Mouse (Mus musculus) left cerebral cortex, adult 2 months (tissue): ENCODE measurements around the gene Sgsh. TPM values are rescaled to one million over a fixed set of nuclear protein-coding genes. Genes with fewer than 3 reads are reported as not detected.

ENCODE experiments used
- DNase-seq, 2 experiments: peaks; one replicate each; pipeline ENCODE4 v3.0.0; 2021 to 2022; ENCODE audit warnings: low spot score in 2 of 2, mixed read lengths in 1 of 2; ENCODE audit errors: extremely low spot score in 1 of 2
- H3K27ac ChIP-seq: fragments of 200-600 bp; 2 replicates; pipeline ENCODE4 v1.8.1; 2022
- H3K4me3 ChIP-seq: fragments of 200-600 bp; 2 replicates; pipeline ENCODE4 v1.8.1; 2022
- CTCF ChIP-seq: fragments of 200-600 bp; IDR thresholded peaks from 2 replicates; pipeline ENCODE4 v1.8.1; 2022; ENCODE audit warnings: antibody characterized with exemption, mild to moderate bottlenecking, moderate library complexity
- intact Hi-C: fragments of 180-260 bp; cut with DNase I; formaldehyde crosslinking; loops from one replicate; pipeline ENCODE4 v1.15.1; 2025
- total RNA-seq, 2 experiments: library from RNA; stranded (reverse); gene quantifications; 2 replicates each; pipeline ENCODE4 v1.2.3; 2021

The Sgsh gene
- total RNA-seq, 2 experiments from 2014 or later: 4.6 to 5.0 TPM

DNA sequence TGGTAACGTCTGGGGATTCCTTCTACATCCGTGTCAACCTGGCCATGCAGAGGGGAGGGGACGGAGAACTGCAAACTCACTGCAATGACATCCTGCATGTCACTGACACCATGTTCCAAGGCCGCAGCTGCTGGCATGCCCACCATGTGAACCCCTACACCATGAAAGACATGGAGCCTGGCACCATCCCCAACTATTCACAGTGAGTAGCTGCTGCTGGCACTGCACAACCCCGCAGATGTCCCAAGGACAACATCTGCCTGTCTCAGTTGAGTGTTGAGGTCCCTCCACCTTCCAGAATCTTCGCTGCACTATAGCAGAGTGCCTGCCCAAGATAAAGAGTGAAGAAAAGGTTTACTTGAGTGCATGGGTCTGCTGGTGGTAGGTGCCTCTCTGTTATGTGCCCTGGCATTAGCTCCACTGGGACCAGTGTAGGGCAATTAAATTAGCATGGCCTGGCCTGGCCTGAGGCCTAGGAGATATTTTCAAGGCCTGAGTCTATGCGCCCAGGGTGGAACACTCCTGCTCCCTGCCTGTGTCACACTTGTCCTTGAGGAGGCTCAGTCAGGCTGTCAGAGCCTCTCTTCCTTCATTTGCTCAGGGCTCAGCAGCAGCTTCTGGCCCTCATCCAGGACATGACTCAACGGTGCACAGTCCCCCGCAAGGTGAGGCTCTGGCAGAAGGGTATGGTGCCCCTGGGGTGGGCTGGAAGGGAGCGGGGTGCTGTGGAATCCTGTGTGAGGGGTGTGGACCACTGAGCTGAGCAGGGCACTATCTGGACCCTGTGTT, 16.9 kb downstream of the Sgsh start:
- intact Hi-C loops: no loop called here
- DNase-seq: no peak
- Histone ChIP-seq H3K4me3 (no peak overlapping the region), H3K27ac (no peak overlapping the region)
- no peak for TF ChIP-seq CTCF

DNA sequence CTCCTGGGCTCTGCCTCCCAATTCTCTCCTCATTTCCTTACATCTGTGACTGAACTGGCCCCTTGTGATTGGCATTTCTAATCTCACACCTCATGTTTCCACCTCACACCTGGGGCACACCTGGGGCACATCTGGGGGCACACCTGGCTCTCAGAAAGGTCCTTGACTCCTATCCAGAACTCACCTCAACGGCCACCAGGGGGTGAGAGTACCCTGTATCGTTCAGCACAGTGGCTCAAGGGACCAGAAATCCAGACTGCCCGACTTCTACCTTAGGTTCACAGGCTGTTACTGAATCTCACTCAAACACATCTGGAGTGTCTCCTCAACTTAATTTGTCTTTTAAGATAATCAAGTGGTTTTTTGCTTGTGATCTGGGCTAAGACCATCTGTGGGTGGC, 23.4 kb downstream of the Sgsh start:
- intact Hi-C loops: no loop called here
- no peak for DNase-seq

DNA sequence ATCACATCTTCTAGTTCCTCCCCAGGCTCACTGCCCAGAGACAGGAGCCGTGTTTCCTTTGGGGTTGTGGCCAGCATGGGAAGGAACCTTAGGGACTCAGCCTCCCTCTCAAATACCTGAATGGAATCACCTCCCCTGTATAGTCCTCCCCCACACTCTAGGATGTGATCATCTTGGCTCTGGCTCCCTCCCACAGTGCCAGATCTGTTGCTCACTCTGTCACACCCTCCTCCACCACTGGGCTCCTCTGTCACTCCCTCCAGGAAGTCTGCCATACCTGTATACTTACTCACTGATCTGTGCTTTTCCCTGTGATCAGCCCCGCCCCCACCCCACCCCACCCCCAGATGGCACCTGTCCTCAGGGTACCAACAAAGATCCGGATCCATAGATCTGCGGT, 24.7 kb downstream of the Sgsh start:
- TF ChIP-seq CTCF: no peak
- Histone ChIP-seq H3K27ac (no peak overlapping the region), H3K4me3 (no peak overlapping the region)
- DNase-seq: peak in 1 of 2 experiments; percentile 19
- intact Hi-C loops: no loop called here

More for the DNA sequence above, 23.4 kb downstream of the Sgsh start:
- Histone ChIP-seq H3K4me3 (no peak overlapping the region), H3K27ac (no peak overlapping the region)
- TF ChIP-seq CTCF: no peak; the same call in 1 of the 2 replicates

GRCm38 (mm10) chr11:119325068-119325467, 30.3 kb downstream of the Sgsh start:
- no peak for DNase-seq
- Histone ChIP-seq H3K27ac (no peak overlapping the region), H3K4me3 (no peak overlapping the region)
- peak; percentile 10 for TF ChIP-seq CTCF
- intact Hi-C loops: loop anchor here (10.0 kb wide), 1 partner anchor 250 kb away; no protein-coding TSS in a partner anchor

- TF ChIP-seq CTCF: no peak
- no peak overlapping the region for H3K27ac ChIP-seq
- intact Hi-C loops: loop anchor here (10.0 kb wide), 1 partner anchor 252 kb away; no protein-coding TSS in a partner anchor
- no peak for DNase-seq
- no peak overlapping the region for H3K4me3 ChIP-seq
These were observed 32.8 kb downstream of the Sgsh start for GRCm38 (mm10) chr11:119322521-119322920.

GRCm38 (mm10) chr11:119316720-119317119, 38.6 kb downstream of the Sgsh start:
- Histone ChIP-seq H3K27ac (no peak overlapping the region), H3K4me3 (no peak overlapping the region)
- no peak for DNase-seq
- TF ChIP-seq CTCF: no peak
- intact Hi-C loops: no loop called here

- intact Hi-C loops: no loop called here
- H3K27ac ChIP-seq: no peak overlapping the region
- TF ChIP-seq CTCF: no peak
- no peak for DNase-seq
- H3K4me3 ChIP-seq: no peak overlapping the region
These were observed 40.9 kb downstream of the Sgsh start for GRCm38 (mm10) chr11:119314252-119314936.

DNA sequence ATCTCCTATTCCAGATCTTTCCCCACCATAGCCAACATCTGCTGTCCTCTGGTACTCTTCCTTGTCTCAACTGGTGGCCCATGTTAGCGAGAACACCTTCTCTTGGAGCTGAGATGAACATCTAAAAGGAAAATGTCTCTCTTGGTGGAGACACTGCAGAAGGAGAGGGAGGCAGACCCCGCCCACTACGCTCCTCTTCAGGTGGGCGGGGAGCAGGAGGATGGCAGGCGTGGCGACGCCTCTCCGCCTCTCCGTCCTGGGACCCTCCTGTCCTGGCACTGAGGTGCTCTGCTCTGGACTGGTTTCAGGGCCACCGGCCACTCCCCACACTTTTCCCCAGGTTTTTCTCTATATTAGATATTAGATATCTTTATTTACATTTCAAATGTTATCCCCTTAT, 44.7 kb downstream of the Sgsh start:
- no peak for DNase-seq
- Histone ChIP-seq H3K27ac (no peak overlapping the region), H3K4me3 (no peak overlapping the region)
- intact Hi-C loops: no loop called here
- no peak for TF ChIP-seq CTCF

DNA sequence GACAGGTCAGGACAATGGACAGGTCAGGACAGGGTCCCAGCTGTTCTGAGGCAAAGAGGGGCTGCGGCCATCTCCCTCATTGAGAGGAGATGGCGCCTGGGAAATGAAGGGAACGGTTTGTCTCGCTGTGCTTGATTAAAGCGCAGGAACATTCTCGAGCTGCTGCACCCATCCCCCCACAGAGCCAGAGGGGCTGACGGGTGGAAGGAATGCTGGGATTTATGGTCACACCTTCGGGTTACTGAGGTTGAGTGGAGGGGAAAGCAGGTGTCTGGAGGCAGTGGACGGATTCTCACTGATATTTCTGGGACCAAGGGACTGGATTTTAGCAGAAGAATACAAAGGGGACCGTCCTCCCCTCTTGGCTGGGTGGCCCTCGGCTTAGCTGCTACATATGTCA, 47.4 kb downstream of the Sgsh start:
- TF ChIP-seq CTCF: no peak
- intact Hi-C loops: loop anchor here (5.0 to 10.0 kb wide), 2 partner anchors 129 to 597 kb away; no protein-coding TSS in a partner anchor
- H3K27ac ChIP-seq: no peak overlapping the region
- DNase-seq: no peak
- no peak overlapping the region for H3K4me3 ChIP-seq

GRCm38 (mm10) chr11:119307658-119307867, 47.8 kb downstream of the Sgsh start, which contains the start of gene Card14:
Gene Card14 (plus strand): TSS chr11:119307768.
- H3K27ac ChIP-seq: no peak within 1 kb of the TSS
- no peak within 1 kb of the TSS for H3K4me3 ChIP-seq
- DNase-seq: no peak
- TF ChIP-seq CTCF: no peak
- intact Hi-C loops: loop anchor here (5.0 to 10.0 kb wide), 2 partner anchors 130 to 597 kb away; no protein-coding TSS in a partner anchor

- no peak for TF ChIP-seq CTCF
- no peak for DNase-seq
- Histone ChIP-seq H3K4me3 (no peak overlapping the region), H3K27ac (no peak overlapping the region)
- intact Hi-C loops: loop anchor here (5.0 to 10.0 kb wide), 2 partner anchors 130 to 598 kb away; no protein-coding TSS in a partner anchor
These were observed 48.3 kb downstream of the Sgsh start for GRCm38 (mm10) chr11:119306762-119307657.
